In the genomic region with DNA sequence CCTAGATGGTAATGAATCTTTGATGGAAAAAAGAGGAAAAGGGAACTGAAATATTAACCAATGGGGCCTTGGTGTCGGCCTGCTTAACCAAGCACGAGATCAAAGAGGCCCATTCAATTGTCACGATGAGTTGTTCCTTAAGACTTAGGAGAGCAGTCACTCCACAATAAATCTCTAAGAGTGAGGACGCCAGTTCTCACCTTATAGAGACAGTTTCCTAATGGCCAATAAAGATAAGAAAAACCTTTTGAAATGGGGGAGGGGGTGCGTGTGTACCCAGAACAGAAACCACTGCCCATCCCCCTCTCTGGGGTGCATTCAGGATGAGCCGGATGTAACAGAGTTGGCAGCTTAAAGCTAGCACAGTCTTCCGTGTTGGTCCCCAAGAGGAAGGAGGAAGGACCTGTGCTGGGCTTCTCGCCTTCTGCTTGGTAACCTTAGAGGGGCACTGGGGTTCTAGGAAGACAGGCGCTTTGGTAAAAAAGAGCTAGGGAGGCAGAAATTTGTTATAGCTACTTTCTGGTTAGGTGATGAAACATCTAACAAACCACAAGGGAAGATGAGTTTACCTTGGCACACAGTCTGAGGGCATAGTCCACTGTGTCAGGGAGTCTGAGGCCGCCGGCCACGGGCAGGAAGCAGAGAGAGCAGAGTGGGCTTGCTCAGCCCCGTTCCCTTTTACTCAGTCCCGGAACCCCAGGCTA, we compare ENCODE assay signal across 10 mouse cellular contexts. TPM values are rescaled to one million over a fixed set of nuclear protein-coding genes. Genes with fewer than 3 reads are reported as not detected.
A peak's percentile ranks its signal among the peaks of the same experiment; 100 is the strongest.
DNase-seq lines count a peak whose midpoint lies in the region; ATAC-seq lines count a peak whose summit lies in the region.
"Had no signal": no experiment of that assay in that cellular context is flagged by ENCODE, and none has a peak within 500 bp of the region (broad histone marks: within the 10 kb centered on the region; RNA-seq: fewer than 3 reads in every experiment).

No protein-coding gene starts in this region.

- H3K9ac ChIP-seq in heart, embryonic 15.5 days = no peak overlapping the region
- H3K9ac ChIP-seq in stomach, embryonic 15.5 days = no peak overlapping the region

- H3K4me3 ChIP-seq in heart, embryonic 15.5 days = no peak overlapping the region
- no peak overlapping the region for H3K4me3 ChIP-seq in stomach, embryonic 15.5 days (replicated peaks)

- WGBS in heart, embryonic 15.5 days = 59% methylated on average over 14 of the region's 14 CpGs
- WGBS in stomach, embryonic 15.5 days = 41% methylated on average over 14 of the region's 14 CpGs

- intact Hi-C loops in heart, postnatal 25 days (cut with DNase I) = no loop called here
- intact Hi-C loops in gastrocnemius, postnatal 14 days (cut with DNase I; ENCODE audit: low total_unique reads) = no loop called here

- DNase-seq in heart, postnatal 25 days (ENCODE audit: low spot score) = no peak
- peak; percentile 48 to 58 for DNase-seq in kidney, postnatal 4 days
- no peak for DNase-seq in gastrocnemius, postnatal 14 days
- DNase-seq in cerebellum, postnatal 36 days = no peak
- DNase-seq in frontal cortex, postnatal 14 days (ENCODE audit: low spot score in 2 of 2) = no peak
- DNase-seq: cerebellum, adult 9-10 months; heart, postnatal 14 days had no signal

- H3K27ac ChIP-seq in heart, embryonic 15.5 days = no peak overlapping the region
- no peak overlapping the region for H3K27ac ChIP-seq in stomach, embryonic 15.5 days

- H3K4me2 ChIP-seq in heart, embryonic 15.5 days = no peak overlapping the region
- no peak overlapping the region for H3K4me2 ChIP-seq in stomach, embryonic 15.5 days

- no peaks in the 10 kb centered on the region for H3K36me3 ChIP-seq in heart, embryonic 15.5 days
- no peaks in the 10 kb centered on the region for H3K36me3 ChIP-seq in stomach, embryonic 15.5 days

- no peaks in the 10 kb centered on the region; the same call in 1 of the 2 replicates for H3K27me3 ChIP-seq in heart, embryonic 15.5 days
- no peaks in the 10 kb centered on the region for H3K27me3 ChIP-seq in stomach, embryonic 15.5 days (replicated peaks)

- ATAC-seq in heart, embryonic 15.5 days (replicated peaks; ENCODE audit: insufficient number of reproducible peaks, insufficient read depth, low FRiP score, low read depth) = peak; percentile 38; the same call in 1 of the 2 replicates
- ATAC-seq in common myeloid progenitor, adult 5-6 weeks (replicated peaks; ENCODE audit: low read depth, poor library complexity, severe bottlenecking) = peak; percentile 50
- ATAC-seq in stomach, embryonic 15.5 days (ENCODE audit: insufficient read depth, low FRiP score, low read depth) = 0 out of 2 replicates have a peak, but pooled peaks have one; percentile 35

- peaks cover 22% of the 10 kb centered on the region for H3K4me1 ChIP-seq in heart, embryonic 15.5 days (replicated peaks)
- H3K4me1 ChIP-seq in stomach, embryonic 15.5 days = 0 out of 2 replicates have a peak, but pooled peaks cover 3% of the 10 kb centered on the region

- no peaks in the 10 kb centered on the region for H3K9me3 ChIP-seq in heart, embryonic 15.5 days (replicated peaks)
- H3K9me3 ChIP-seq in stomach, embryonic 15.5 days = no peaks in the 10 kb centered on the region

RNA-seq across cellular contexts. Expression of a gene that starts 22.5 kb away (rescaled TPM):
- polyA plus RNA-seq in heart, embryonic 15.5 days (2015; fragmentation: Nextera tagmentation; extraction: Ambion mirVana) = 6.0 and 7.4 TPM in 2 replicates
- 1 to 10 TPM; 7.7 to 8.8 TPM for total RNA-seq in heart, postnatal 25 days (2021)
- total RNA-seq in common myeloid progenitor, adult 5-6 weeks (2017) = 11.5 and 12.8 TPM in 2 replicates
- polyA plus RNA-seq in stomach, embryonic 15.5 days (2015; fragmentation: Nextera tagmentation; extraction: Ambion mirVana) = 10.3 and 12.9 TPM in 2 replicates
- total RNA-seq in gastrocnemius, postnatal 14 days (2021) = 10 to 100 TPM; 10.9 to 19.9 TPM

RNA-seq across cellular contexts. Expression of a gene that starts 22.7 kb away (rescaled TPM):
- polyA plus RNA-seq in heart, embryonic 15.5 days (2015; fragmentation: Nextera tagmentation; extraction: Ambion mirVana) = 2.7 and 3.6 TPM in 2 replicates
- 1 to 10 TPM; 1.3 to 1.9 TPM for total RNA-seq in heart, postnatal 25 days (2021)
- total RNA-seq in common myeloid progenitor, adult 5-6 weeks (2017) = 1.8 and 2.7 TPM in 2 replicates
- polyA plus RNA-seq in stomach, embryonic 15.5 days (2015; fragmentation: Nextera tagmentation; extraction: Ambion mirVana) = 3.6 and 3.8 TPM in 2 replicates
- 1 to 10 TPM; 5.7 to 7.1 TPM for total RNA-seq in gastrocnemius, postnatal 14 days (2021)

Comparison
In these comparisons a context has a peak if more than half of its experiments do, and no peak if none do; other contexts are left out.
1. DNase-seq: peak in kidney, postnatal 4 days (2 of 2); none in heart, postnatal 25 days (single experiment), gastrocnemius, postnatal 14 days (single experiment), cerebellum, postnatal 36 days (0 of 2) and frontal cortex, postnatal 14 days (0 of 2).
2. Peak in every context shown above with its lines, with median percentiles within 50 percentile points of each other: ATAC-seq.